Mouse (Mus musculus): Measurements from ENCODE around the gene Mios.

DNA sequence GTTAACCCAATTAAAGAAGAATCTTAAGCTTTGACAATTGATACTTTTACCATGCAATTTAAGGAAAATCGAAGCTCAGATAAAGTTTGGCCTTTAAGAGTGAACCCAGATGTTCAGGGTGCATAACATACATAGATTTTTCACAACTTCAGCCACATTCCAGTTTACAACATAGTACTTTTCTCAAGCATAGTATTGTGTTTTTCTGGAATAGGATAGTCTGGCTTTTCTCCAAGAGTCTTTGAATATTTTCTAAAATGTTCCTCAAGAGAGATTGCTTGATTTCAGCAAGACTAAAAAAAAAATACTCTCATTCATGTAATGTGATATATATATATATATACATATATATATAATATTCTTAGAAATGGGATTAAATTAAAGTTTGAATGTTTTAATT is 44.3 kb upstream of the Mios start:
- no peak for TF ChIP-seq EP300 (IDR thresholded peaks at IDR 0.05; ENCODE audit: insufficient read depth, low read depth, low read length)
- TF ChIP-seq POLR2A (IDR thresholded peaks at IDR 0.05; ENCODE audit: insufficient read depth, low read length) = no peak
- no peak for TF ChIP-seq CTCF (IDR thresholded peaks at IDR 0.05; ENCODE audit: low read depth, low read length)

All from ES-Bruce4 (cell line).